Mouse (Mus musculus): ENCODE results near the gene Aifm1.
"Not testable (repeated sequence)": the region's sequence is repeated elsewhere in the genome, so short reads cannot be mapped to it uniquely, and the experiment has no call there.

Aifm1 gene

DNA sequence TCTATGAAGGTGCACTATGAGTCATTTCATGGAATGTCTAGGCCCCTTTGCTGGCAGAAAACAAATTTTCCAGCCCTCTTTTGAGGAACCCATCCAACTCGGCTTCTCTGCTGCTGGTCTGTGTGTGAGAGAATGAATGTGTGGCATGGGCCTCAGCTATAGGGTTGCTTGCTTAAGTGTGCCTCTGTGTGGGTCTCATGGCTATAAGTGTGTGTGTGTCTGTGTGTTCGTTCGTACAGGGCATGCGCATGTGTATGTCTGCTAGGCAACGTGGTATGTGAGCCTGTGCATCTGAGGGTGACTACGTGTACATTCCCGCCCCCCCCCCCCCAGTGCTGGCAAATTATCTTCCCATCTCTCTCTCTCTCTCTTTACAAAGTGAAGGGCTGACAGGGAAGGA lies 52.9 kb downstream of the Aifm1 start:
- DNase-seq (ENCODE audit: low spot score in 2 of 2) = no peak

DNA sequence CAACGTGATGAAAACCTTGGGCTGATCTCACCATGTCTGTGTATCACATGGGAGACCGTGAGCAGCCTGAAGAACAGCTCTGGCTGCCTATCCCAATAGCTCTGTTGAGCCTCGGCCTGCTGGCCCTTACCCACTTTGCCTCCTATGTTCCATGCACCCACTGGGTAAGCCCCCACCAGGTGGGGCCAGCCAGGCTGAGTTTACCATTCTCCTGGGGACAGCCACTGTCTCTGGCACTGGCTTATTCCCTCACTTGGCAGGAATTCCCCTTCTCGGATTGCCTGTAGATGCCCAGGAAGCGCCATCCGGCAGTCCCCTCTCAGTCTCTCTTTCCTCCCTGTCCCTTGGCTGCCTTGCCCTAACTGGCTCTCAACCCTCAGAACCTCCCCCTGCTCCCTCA lies 56.4 kb downstream of the Aifm1 start:
- no peak for DNase-seq (ENCODE audit: low spot score in 2 of 2)

DNA sequence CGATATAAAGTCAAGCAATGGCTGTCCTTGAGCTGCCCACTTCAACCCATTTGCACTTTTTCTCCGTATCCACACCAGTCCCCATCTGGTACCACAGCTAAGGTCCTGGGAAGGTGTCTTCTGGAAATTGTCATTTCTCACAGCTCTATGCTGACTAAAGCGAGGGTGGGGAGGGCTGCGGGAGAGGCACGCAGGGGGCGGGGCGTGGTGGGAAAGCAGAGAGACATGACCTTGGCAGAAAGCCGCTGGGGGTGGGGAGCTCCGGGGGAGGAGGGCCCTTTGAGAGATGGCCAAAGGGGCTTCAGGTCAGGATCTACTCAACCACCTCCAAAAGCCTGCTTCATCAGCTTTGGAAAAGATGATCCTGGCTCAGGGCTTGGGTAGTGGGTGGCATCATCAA lies 58.3 kb downstream of the Aifm1 start:
- no peak for DNase-seq (ENCODE audit: low spot score in 2 of 2)

DNA sequence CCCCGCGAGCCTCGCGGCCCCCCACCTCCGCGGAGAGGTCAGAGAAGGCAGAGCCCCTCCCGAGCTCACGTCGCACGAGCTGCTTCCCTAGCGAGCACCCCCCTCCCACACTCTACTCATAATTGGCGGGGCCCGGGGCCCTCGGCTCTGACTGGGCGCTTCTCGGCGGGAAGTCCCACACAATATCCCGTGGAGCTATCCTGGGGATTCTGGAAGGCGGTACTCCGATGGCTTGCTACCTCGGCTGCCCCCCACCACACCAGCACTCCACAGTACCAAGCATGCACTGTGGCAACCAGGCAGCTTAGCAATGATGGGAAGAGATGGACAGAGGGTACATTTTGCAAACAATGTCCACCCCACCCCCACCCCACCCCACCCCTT lies 58.9 kb downstream of the Aifm1 start:
- DNase-seq (ENCODE audit: low spot score in 2 of 2) = no peak

DNA sequence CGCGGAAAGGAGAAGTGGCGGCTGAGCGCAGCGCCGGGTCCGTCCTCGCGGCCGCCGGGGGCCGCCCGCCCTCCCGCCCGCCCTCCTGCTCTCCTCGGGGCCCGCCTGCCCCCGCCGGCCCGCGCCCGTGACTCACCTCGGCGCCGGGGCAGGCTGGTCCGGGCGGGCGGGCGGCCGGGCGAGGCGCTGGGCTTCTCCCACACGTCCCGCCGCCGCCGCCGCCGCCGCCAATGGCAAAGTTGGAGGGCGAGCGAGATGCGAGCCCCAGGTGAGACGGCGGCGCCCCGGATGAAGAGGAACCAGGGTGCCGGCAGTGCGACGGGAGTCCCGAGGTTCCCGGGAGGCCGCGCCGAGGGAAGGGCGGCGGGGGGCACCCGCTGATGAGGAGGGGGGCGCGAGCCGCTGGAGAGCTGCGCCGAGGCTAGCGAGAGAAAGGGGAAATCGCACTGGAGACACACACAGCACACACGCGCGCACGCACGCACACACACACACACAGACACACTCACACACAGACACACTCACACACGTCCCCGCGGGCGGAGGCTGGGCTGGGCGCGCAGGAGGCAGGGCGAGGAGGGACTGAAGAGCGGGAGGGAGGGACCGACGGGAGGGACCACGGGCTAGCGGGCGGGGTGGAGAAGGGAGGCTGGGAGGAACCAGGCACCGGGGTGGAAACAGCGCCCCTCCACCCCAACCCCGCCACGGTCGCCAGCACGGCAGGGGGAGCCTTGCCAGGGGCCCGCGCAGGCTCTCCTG lies 59.4 kb downstream of the Aifm1 start:
- DNase-seq (ENCODE audit: low spot score in 2 of 2) = peak; percentile 20 to 27

DNA sequence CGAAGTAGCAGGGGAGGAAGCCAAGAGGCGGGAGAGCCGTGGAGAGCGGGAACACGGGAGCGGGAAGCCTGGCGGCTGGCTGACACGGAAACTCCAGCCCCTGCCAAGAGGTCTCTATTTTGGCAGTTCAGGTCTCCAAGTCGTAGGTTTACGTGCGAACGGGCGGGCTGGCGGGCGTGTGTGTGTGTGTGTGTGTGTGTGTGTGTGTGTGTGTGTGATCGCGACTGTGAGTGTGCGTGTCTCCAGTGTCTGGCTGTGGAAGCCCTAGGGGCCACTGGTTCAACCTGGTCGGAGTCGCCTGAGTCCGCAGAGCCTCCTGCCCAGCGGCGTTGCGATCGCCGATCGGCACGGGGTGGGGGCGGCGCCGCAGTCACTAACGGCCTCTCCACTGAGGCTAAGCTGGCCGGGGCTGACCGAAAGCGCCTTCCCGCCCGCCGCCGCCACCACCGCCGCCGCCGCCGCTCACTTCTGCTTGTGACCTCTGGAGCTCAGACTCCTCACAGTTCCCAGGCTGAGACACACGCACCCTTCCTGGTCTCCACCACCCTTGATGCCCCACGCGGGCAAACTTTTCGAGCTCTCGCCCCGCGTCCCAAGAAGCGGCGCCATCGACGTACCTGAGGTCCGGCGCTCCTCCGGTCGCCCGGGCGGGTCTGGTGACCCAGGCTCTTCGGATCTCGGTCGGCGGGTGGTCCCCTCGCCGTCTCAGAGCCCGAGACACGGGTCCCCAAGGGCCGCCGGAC lies 60.3 kb downstream of the Aifm1 start:
- no peak for DNase-seq (ENCODE audit: low spot score in 2 of 2)

DNA sequence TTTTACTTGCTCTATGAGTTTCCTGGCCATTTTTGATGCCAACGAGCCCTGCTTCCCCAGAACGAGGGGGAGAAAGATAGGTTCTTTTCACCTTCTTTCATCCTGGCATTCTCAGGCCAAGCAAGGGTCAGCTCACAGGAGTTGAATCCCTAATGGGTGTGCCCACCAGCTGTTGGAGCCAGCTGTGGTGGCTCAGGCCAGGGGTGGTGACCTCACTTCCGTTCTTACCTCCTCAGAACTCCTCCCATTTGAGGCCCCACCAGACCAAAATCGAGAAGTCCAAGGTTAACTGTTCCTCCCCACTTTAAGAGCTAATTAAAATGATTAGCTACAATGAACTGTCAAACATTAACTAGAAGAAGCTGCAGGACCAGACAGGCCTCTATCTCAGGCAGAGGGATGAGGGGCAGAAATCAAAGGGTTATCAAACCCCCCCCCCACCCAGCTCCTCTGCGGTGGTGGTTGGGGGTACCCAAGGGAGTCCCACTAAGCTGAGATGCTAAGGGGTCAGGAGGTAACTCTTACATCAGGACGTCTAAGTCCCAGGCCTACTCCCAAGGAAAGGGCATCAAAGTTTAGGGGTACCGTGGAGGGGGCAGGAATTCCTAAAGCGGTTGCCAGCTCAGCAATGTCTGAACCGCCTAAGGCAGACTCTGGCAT lies 61.0 kb downstream of the Aifm1 start:
- DNase-seq (ENCODE audit: low spot score in 2 of 2) = no peak

DNA sequence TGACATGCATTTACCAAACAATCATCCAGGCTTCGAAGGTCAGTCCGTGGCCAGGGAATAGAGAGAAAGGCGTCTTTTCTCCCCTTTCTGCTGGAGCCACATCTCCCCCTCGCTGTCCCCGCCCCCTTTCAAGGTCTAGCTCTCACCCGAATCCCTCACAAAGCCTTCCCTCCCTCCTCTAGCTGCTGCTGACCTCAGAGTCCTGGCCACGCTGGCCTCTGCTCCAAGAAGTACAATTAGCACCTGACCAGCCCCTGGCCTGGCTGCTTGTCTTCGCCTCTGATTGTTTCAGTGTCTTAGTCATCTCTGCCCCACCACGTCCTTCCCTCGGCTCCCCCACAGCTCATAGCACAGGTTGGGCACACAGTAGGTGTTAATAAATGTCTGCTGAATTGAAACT lies 63.7 kb downstream of the Aifm1 start:
- no peak for DNase-seq (ENCODE audit: low spot score in 2 of 2)

DNA sequence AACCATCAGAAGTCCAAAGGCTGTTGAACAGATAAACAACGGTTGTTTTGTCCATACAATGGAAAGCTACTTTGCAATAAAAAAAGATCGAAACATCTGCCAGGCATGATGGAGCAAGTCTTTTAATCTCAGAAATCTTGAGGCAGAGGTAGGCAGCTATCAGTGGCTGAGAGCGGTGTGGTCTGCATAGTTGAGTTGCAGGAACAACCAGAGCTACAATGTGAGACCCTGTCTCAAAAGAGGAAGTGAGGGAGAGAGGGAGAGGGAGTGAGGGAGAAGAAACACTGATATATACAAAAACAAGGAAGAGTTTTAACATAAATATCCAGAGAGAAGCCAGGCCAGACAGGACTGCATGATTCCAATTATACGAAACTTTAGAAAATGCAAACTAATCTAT lies 68.7 kb downstream of the Aifm1 start:
- DNase-seq (ENCODE audit: low spot score in 2 of 2) = no peak

DNA sequence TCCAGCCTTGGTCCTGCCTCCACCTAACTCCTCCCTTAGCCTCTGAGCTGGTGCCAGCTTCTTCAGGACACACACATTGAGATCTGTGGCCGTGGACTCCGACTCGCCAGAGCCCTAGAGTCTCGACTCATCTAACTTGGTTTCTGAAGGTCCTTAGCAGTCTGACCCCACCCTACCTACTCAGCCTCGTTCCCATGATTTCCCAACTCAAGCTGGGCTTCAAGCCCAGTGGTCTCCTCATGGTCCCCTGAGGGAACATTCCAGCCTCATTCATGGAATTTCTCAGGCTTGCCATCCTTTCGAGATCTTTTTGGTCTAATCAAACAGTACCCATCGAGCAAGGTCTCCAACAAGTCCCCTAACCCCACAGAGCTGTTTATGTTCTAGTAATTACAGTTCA lies 71.4 kb downstream of the Aifm1 start:
- DNase-seq (ENCODE audit: low spot score in 2 of 2) = no peak

DNA sequence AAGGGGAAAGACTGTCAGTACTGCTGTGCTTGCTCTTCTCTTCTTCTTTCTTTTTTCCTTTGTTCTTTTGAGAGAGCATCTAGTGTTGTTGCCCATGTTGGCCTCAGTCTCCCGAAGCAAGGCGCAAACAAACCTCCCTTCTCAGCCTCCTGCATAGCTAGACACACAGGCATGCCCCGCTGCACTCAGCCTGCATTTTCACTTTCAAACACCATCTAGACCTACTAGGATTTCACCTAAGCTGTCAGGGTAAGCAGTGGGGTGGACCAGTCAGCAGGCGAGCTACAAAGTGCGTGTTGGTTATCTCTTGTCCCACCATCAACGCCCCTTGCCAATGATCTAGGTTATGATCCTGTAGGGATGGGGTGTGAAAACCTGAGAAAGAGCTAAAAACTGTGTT lies 71.8 kb downstream of the Aifm1 start:
- no peak for DNase-seq (ENCODE audit: low spot score in 2 of 2)

DNA sequence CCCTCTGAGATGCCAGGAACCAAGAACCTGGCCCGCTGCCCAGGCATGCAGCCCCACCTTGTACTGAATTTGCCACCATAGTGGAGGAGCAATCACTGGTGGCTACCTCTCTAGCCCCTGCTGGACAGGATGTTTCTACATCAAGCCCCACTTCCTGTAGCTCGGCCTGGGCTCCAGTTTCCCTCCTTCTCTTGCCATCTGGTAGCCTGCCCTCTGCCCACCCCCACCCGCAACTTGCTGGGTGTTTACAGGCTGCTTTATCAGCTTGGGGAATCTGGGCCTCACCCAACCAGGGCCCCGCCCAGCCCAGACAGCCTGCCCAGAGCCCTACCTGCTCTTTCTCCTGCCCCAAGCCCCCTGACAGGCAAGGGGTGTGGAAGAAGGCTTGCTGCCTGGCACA lies 74.3 kb downstream of the Aifm1 start:
- DNase-seq (ENCODE audit: low spot score in 2 of 2) = no peak

DNA sequence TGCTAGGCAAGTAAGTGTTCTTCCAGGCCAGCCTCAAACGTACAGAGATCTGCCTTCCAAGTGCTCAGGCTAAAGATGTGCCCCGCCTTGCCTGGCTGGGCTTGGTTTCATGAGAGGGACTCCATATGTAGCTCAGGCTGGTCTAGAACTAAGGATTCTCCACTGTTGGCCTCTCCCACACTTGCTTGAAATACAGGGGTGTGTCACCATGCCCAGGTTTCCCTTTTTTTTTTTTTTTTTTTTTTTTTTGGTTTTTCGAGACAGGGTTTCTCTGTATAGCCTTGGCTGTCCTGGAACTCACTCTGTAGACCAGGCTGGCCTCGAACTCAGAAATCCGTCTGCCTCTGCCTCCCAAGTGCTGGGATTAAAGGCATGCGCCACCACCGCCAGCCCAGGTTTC lies 77.3 kb downstream of the Aifm1 start:
- DNase-seq (ENCODE audit: low spot score in 2 of 2) = not testable (repeated sequence)

DNA sequence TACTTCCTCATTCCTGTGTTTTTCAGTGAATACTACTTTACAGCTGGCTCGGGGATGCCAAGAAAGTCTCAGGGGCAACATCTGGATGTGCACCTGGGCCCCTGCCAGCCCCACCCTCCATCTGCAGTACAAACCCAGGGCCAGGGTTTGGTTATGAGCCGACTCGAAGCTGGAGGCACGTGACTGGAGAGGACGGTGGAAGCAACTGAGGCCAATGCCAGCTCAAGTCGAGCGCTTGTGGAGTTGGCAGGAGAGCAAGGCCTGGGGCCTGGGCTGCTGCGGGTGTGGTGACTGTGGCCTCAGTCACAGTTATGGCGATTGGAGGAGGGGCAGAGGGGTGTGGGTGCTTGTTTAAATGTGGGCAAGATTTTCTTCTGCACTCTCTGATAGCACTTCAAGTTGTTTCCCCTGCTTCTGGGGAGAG lies 77.9 kb downstream of the Aifm1 start:
- DNase-seq (ENCODE audit: low spot score in 2 of 2) = no peak

DNA sequence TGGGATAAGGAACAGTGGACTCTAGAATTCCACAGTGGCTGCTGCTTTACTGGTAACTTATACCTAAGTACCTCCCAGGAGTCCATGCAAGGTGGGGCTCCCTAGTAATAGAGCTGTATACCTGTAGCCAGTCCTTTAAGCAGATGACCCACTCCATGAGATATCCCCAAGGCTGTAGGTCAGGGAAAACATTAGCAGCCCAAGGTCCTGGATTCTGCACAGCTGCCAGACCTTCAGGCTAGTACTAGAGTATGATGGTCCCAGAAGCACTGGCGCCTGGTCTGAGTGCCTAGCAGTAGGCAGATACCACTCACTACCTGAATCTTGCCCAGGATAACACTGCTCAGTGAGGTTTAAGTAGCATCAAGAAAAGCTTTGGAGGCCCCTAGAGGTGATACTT lies 79.1 kb downstream of the Aifm1 start:
- no peak for DNase-seq (ENCODE audit: low spot score in 2 of 2)

DNA sequence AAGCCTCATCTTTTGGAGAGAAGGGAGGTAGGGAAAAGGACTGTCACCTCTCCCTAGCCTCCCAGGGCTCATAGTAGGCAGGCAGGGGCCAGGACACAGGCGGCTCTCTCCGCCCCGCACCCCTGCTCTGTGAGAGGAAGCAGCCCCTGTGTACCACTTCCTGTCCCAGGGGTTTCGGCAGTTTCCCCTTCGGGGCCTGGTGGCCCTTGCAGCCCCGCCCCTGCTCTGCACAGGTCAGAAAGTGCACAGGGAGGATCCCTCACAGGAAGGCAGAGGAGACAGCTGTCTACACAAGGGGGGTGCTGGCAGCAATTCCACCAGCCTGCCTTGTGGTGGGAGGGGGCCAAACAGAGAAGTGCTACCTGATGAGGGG lies 79.8 kb downstream of the Aifm1 start:
- no peak for DNase-seq (ENCODE audit: low spot score in 2 of 2)

DNA sequence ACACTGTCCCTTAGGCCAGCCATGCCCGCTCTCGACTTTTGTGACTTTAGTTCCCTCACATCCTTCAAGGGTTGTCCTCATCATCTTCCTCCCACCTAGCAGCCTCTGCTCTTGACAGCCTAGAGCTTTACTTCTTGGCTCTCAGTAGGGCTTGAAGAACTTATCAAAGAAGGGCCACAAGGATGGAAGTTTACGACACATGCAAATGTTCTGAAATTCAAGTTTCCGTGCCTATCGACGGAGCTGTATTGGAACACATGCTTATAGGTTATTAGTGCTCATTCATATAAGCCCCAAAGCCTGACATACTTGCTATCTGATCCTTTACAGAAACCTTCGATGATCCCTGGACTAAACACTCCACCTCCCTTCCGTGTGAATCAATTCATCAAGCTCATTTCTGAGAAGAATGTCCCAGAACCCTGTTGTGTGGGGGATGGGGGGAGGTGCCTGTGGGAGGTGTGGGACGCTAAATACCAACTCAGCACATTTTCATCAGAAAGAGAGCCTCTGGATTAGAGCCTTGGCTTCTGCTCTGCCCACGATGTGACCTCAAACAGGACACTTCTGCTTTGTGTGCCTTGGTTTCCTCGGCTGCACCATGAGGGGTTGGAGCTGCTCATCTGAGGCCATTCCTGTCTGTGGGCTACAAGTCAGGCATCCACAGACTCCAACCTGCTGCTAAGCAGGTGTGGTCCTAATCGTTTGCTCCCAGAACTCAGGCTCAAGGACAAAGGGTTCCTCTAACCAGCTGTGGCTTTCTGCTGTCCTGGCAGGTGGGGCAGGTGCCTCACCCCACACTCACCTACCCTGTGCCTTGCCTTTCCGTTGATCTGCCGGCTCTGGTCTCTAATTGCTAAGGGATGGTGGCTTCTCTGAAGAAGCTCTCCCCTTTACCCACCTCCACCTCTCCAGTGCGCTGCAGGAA lies 80.5 kb downstream of the Aifm1 start:
- no peak for DNase-seq (ENCODE audit: low spot score in 2 of 2)

DNA sequence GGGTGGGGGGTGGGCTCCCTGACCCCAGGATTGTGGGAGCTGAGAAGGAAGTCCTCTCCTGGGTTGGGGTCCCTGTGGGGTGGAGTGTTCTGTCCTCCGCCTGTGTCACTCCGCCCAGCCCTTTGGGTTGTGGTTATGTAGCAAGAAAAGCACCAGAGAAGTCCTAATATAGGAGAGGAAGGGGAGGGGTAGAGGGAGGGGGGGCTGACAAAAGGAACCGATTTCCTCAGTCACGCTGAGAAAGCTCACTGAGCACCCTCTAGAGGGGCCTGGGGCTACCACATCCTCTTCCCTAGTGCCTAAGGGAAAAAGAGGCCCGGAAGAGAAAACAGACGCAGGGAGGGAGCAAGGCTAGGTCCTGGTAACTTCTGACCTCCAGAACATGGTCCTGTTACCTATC lies 83.8 kb downstream of the Aifm1 start:
- no peak for DNase-seq (ENCODE audit: low spot score in 2 of 2)

DNA sequence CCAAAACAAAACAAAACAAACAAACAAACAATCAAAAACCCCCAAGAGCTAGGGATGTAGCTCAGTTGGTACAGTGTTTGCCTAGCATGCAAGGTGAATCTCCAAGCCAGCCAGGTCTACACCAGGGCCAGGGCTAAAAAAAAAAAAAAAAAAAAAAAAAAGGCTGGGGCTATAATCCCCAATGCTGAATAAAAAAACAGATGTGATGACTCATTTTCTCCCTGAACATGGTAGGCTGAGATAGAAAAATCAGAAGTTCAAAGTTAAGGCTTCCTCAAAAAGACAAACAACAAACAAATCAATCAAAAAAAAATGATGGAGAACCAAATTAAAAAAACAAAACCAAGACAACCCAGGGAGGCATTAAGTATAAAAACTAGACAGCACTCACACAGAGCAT lies 84.3 kb downstream of the Aifm1 start:
- no peak for DNase-seq (ENCODE audit: low spot score in 2 of 2)

DNA sequence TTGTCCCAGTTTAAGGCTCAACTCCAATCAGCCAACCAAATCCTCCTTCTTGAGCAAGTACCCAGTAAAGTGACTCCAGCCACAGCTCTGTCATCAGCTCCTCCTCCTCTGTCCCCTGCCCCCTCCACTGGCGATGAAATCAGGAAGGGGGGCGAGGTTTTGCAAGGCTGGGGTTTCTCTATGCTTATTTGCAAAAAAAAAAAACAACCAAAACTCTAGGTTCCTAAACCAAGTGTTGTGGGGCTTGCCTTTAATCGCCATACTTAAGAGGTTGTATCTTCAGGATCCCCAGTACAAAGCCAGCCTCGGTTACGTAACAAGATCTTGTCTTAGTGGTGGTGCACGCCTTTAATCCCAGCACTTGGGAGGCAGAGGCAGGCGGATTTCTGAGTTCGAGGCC lies 84.7 kb downstream of the Aifm1 start:
- DNase-seq (ENCODE audit: low spot score in 2 of 2) = no peak

DNA sequence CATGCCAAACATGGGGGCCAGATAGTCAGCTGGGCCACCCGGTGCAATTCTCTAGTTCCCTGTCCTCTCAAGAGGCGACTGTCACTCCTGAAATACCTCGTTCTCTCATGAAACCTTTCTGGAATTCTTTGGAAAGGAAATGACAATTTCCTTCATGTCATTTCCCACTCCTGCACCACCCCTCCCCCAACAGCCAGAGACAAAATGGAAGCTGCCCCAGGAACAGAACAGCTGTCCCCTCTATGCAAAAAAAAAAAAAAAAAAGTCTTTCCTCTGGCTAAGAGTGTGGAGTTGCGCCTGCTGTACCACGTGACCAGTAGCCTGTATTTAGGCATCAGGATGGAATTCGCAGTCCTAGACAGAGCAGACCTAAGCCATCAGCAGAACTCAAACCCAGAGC lies 85.1 kb downstream of the Aifm1 start:
- no peak for DNase-seq (ENCODE audit: low spot score in 2 of 2)

DNA sequence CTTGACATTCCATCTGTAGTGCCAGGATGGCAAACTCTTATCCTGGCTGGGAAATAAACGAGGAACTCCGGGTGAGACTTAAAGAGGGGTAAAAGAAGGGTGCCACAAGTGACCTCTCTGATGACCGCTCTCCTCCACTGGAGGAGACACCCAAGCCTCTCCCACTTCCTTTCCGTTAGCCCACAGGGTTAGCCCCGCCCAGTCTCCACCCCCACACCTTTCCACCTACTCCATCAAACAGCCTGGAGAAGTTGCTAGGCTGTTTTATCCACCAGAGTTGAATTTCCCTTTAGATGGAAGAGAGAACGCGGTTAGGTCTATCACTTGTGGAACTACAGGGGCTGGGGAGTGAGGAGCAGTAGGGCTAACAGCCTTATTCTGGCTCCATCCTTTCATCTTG lies 88.1 kb downstream of the Aifm1 start:
- DNase-seq (ENCODE audit: low spot score in 2 of 2) = no peak

All from frontal cortex, postnatal 10 days (tissue).